Mouse (Mus musculus) splenic B cell, adult 2 months (primary cell): ENCODE data around the gene A830018L16Rik.
"Not testable (repeated sequence)": the region's sequence is repeated elsewhere in the genome, so short reads cannot be mapped to it uniquely, and the experiment has no call there.

ENCODE experiments used
- DNase-seq: peaks from one replicate; pipeline ENCODE4 v3.0.0-alpha.2; 2011; ENCODE audit warnings: low read depth, low spot score
- H3K27me3 ChIP-seq: 2 replicates; pipeline ENCODE4 v1.6.1; 2012; ENCODE audit warnings: mild to moderate bottlenecking, low read length, moderate library complexity, mixed read lengths; ENCODE audit not compliant: control insufficient read depth, poor library complexity, insufficient read depth, severe bottlenecking
- H3K36me3 ChIP-seq: 2 replicates; pipeline ENCODE4 v1.6.1; 2012; ENCODE audit warnings: mild to moderate bottlenecking, low read length, moderate library complexity, mixed read lengths; ENCODE audit not compliant: control insufficient read depth, poor library complexity, insufficient read depth, severe bottlenecking

The A830018L16Rik gene

DNA sequence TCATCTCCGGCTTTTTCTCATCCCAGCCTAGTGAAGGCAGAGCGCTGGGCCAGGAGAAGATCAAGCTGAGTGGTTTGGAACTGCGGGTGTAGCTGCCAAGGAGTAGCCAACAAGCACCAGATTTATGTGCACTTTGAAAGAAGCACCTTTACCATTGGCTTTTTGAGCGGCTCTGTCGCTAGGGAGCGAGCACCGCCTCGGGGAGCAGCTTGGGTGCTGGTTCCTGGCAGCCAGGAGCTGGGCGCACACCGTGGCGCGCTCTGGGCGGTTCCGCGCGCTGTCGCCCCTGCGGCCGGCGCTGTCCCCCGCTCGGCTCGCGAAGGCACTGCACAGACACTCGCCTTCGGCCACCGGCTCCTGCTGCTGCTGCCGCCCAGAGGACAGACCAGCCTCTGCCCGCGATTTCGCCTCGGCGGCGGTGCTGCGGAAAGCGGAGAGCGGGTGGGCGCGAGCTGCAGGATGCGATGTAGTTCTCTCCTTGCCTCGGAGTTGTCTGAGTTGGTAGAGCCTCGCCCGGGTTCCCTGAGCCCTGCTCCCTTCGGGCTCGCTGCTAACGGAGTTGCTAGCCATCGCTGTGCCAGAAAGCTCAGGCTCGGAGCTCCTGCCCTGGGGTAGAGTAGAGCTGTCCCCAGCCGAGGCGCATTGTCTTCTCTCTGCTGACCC, at the start of gene A830018L16Rik:
Gene A830018L16Rik, plus strand, starts transcription at position 212 of the 663 bp plus-strand sequence.
- H3K27me3 ChIP-seq = no peaks in the 10 kb centered on the region
- DNase-seq = no peak
- H3K36me3 ChIP-seq = no peaks in the 10 kb centered on the region

DNA sequence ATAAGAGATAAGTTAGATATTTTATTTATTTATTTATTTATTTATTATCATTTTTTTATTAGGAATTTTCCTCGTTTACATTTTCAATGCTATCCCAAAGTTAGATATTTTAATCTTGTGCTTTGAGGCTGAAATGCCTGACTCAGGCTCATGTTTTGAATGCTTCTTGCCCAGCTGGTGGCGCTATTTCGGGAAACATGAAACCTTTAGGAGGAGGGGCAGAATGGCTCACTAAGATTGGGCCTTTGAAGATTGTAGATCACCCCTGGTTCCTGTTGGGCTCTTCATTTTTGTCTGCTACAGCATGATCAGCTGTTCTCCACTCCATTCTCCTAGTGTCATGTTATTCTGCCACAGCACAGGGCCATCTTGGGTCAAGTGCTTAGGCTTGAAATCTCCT, 28.1 kb upstream of the A830018L16Rik start:
- Histone ChIP-seq H3K27me3 (no peaks in the 10 kb centered on the region), H3K36me3 (no peaks in the 10 kb centered on the region)
- no peak for DNase-seq

DNA sequence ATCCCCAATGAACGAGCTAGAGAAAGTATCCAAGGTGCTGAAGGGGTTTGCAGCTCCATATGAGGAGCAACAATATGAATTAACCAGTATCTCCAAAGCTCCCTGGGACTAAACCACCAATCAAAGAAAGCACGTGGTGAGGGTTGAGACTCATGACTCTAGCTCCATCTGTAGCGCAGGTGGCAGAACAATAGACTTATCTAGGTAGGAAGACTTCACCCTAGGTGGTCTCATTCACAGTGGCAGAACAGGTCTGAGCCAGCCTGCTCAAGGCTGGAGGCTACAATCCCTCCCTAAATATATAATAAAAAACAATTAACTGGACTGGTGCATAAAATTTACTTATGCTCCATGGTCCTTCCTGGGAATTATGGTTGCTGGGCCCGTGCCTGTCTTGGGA, 18.5 kb upstream of the A830018L16Rik start:
- no peaks in the 10 kb centered on the region for H3K36me3 ChIP-seq
- no peaks in the 10 kb centered on the region for H3K27me3 ChIP-seq
- no peak for DNase-seq

DNA sequence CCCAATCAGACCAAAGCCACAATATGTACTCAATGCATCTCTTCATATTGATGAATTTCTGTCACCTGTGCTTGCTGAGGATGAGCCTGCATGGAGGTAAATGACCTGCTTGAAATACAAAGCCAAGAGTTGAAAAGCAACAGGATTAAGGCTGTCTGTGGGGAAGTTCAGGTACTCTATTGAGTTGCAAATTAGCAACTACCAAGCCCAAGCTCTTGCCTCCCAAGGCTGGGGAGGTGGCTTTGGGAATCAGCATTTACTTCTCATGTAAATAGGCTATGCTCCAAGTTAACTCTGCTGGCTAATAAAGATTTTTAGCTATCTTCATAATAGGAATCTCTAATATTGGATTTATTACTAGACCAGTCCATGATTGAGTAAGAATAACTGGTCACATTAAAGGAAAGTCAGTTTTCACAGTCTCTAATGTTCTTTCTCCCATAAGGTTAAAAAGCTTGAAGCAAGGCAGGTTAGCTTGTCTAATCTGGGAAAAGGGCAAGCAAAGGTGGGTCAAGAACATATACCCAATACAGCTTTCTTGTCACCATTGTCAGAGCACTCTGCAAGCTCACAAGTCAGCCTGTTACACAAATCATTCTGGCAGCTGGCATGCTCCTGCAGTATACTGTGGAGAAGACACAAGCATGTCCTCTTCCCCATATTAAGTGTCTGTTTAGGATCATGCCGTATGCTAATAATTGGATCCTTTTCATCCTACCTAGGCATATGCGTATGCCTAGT, 17.7 kb upstream of the A830018L16Rik start:
- H3K27me3 ChIP-seq = no peaks in the 10 kb centered on the region
- DNase-seq = no peak
- H3K36me3 ChIP-seq = no peaks in the 10 kb centered on the region

DNA sequence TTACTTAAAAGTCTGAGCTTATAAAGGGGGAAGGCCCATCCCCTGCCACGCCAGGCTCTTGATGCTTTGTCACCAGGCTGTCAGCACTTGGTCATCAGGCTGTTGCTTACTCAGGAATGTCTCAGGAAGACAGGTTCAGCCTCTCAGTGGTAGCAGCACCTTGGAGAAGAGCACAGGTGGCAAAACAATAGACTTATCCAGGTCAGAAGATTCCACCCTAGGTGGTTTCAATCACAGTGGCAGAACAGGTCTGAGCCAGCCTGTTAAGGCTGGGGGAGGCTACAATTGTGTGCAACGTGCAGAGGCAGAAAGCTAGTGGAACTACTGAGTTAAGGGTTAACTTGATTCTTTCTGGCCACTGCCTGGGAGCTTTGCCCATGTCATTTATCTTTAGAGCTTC, 12.7 kb upstream of the A830018L16Rik start:
- no peaks in the 10 kb centered on the region for H3K36me3 ChIP-seq
- no peaks in the 10 kb centered on the region for H3K27me3 ChIP-seq
- DNase-seq = no peak

DNA sequence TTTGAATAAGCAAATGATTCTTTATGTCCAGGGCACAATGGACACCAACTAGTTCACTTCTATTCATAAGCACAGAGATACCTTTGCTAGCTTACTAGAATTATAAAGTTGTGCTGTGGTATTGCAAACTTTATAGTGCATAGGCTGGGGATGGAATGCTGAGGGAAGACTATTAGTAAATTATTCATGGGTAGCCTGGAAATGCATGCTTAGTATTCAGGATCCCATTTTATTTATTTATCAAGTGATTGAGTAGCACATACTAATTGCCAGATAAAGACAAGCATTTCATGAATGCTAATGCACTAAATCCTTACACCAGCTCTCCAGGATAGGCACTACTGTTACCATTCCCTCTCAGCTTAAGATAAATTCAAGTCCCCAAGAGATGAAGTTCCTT, 8.4 kb upstream of the A830018L16Rik start:
- H3K36me3 ChIP-seq = no peaks in the 10 kb centered on the region
- DNase-seq = no peak
- no peaks in the 10 kb centered on the region for H3K27me3 ChIP-seq

- no peaks in the 10 kb centered on the region for H3K36me3 ChIP-seq
- DNase-seq = no peak
- H3K27me3 ChIP-seq = no peaks in the 10 kb centered on the region
Measured at GRCm38 (mm10) chr1:11406026-11406425, 7.9 kb upstream of the A830018L16Rik start.

- Histone ChIP-seq H3K36me3 (no peaks in the 10 kb centered on the region), H3K27me3 (no peaks in the 10 kb centered on the region)
- no peak for DNase-seq
Measured at GRCm38 (mm10) chr1:11414560-11414959, 655 bp downstream of the A830018L16Rik start.

DNA sequence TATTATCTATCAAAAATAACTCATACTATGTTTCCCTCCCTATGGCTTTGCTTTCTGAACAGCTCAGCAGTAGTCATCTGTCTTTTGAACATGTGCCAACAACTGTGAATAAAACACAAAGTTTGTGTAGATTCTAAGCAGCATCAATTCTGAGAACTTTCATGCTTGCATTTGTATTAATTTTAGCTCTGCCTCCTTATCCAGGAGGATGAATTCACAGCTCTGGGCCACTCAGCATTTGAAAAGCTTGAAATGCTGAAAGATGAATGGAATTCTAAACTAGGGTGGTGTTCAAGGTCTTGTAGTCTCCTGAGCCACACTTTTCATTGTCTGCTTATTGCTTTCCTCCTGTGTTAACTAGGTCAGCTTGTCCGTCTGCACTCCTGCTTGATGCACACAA, 13.4 kb downstream of the A830018L16Rik start:
- Histone ChIP-seq H3K27me3 (no peaks in the 10 kb centered on the region), H3K36me3 (no peaks in the 10 kb centered on the region)
- no peak for DNase-seq

GRCm38 (mm10) chr1:11458353-11458752, 44.4 kb downstream of the A830018L16Rik start:
- Histone ChIP-seq H3K36me3 (no peaks in the 10 kb centered on the region), H3K27me3 (no peaks in the 10 kb centered on the region)
- no peak for DNase-seq

DNA sequence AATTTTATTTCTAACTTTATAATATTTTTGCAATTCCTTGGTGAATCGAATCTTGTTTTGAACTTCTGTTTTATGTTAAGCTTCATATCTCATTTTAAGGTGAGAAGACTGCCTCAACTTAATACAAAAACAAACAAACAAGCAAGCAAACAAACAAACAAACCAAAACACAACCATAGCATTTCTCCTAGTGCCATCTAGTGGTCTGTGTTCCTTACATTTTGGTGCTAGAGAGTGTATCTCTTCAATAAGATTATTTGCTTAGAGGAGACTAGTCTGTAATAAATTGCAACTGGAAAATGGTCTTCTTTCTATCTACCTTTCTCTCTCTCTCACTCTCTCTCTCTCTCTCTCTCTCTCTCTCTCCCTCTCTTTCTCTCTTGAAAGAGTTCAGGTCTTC, 52.4 kb downstream of the A830018L16Rik start:
- Histone ChIP-seq H3K27me3 (no peaks in the 10 kb centered on the region), H3K36me3 (no peaks in the 10 kb centered on the region)
- DNase-seq = no peak

DNA sequence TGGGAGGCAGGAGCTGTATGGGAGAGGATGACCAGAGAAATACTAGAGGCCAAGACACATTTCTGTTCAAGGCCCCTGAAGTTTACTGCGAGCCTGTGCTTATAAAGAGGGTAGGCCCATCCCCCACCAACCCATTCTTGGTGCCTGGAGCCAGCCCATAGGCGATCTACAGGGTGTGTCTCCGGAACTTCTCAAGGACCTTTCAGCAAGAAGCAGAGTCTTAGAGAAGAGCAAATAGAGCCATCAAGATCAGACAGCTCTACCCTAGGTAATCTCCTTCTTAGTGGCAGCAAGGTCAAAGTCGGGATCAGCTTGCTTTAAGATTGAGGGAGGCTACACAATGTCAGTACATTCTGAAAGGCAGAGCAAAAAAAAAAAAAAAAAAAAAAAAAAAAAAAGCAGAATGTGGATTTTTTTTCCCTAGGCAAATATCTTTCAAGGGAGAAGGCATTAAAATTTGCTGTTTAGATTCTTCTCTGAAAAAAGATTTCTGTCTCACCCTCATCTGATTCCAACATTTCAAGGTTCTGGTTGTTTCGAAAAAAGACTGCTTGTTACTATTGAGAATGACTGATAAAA, 53.2 kb downstream of the A830018L16Rik start:
- no peaks in the 10 kb centered on the region for H3K36me3 ChIP-seq
- H3K27me3 ChIP-seq = no peaks in the 10 kb centered on the region
- no peak for DNase-seq

- Histone ChIP-seq H3K36me3 (no peaks in the 10 kb centered on the region), H3K27me3 (no peaks in the 10 kb centered on the region)
- no peak for DNase-seq
Measured at GRCm38 (mm10) chr1:11492936-11493335, 79.0 kb downstream of the A830018L16Rik start.

- Histone ChIP-seq H3K36me3 (no peaks in the 10 kb centered on the region), H3K27me3 (no peaks in the 10 kb centered on the region)
- DNase-seq = no peak
Measured at GRCm38 (mm10) chr1:11501556-11501955, 87.7 kb downstream of the A830018L16Rik start.

DNA sequence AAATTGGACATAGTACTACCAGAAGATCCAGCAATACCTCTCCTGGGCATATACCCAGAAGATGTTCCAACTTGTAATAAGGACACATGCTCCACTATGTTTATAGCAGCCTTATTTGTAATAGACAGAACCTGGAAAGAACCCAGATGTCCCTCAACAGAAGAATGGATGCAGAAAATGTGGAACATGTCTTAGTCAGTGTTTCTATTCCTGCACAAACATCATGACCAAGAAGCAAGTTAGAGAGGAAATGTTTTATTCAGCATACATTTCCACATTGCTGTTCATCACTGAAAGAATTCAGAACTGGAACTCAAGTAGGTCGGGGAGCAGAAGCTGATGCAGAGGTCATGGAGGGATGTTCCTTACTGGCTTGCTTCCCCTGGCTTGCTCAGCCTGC, 135.9 kb downstream of the A830018L16Rik start:
- H3K36me3 ChIP-seq, DNase-seq, H3K27me3 ChIP-seq: not testable (repeated sequence)
